Mouse (Mus musculus): ENCODE results near the gene Jph3.

The Jph3 gene

GRCm38 (mm10) chr8:121729323-121729722 lies at the start of gene Jph3:
TSS of gene Jph3 (plus strand) at chr8:121729623.
- no peak for DNase-seq (ENCODE audit: low spot score in 2 of 2)

GRCm38 (mm10) chr8:121680896-121681295 lies 48.5 kb upstream of the Jph3 start:
- DNase-seq (ENCODE audit: low spot score in 2 of 2): no peak

GRCm38 (mm10) chr8:121681457-121681856 lies 48.0 kb upstream of the Jph3 start:
- DNase-seq (ENCODE audit: low spot score in 2 of 2): no peak

GRCm38 (mm10) chr8:121683083-121683832 lies 46.2 kb upstream of the Jph3 start:
- DNase-seq (ENCODE audit: low spot score in 2 of 2): no peak

- no peak for DNase-seq (ENCODE audit: low spot score in 2 of 2)
Observed at GRCm38 (mm10) chr8:121685419-121685818, 44.0 kb upstream of the Jph3 start.

GRCm38 (mm10) chr8:121687455-121688161 lies 41.8 kb upstream of the Jph3 start:
- DNase-seq (ENCODE audit: low spot score in 2 of 2): peak; percentile 77 to 86

- DNase-seq (ENCODE audit: low spot score in 2 of 2): no peak
Observed at GRCm38 (mm10) chr8:121688496-121688895, 40.9 kb upstream of the Jph3 start.

GRCm38 (mm10) chr8:121694453-121694852 lies 35.0 kb upstream of the Jph3 start:
- no peak for DNase-seq (ENCODE audit: low spot score in 2 of 2)

GRCm38 (mm10) chr8:121695585-121696184 lies 33.7 kb upstream of the Jph3 start:
- DNase-seq (ENCODE audit: low spot score in 2 of 2): no peak

GRCm38 (mm10) chr8:121697735-121698614 lies 31.4 kb upstream of the Jph3 start:
- no peak for DNase-seq (ENCODE audit: low spot score in 2 of 2)

- no peak for DNase-seq (ENCODE audit: low spot score in 2 of 2)
Observed at GRCm38 (mm10) chr8:121698615-121699101, 30.8 kb upstream of the Jph3 start.

GRCm38 (mm10) chr8:121699936-121700335 lies 29.5 kb upstream of the Jph3 start:
- no peak for DNase-seq (ENCODE audit: low spot score in 2 of 2)

- peak in 1 of 2 experiments; percentile 52 for DNase-seq (ENCODE audit: low spot score in 2 of 2)
Observed at GRCm38 (mm10) chr8:121705174-121705573, 24.2 kb upstream of the Jph3 start.

GRCm38 (mm10) chr8:121706956-121707355 lies 22.5 kb upstream of the Jph3 start:
- no peak for DNase-seq (ENCODE audit: low spot score in 2 of 2)

GRCm38 (mm10) chr8:121708406-121708805 lies 21.0 kb upstream of the Jph3 start:
- no peak for DNase-seq (ENCODE audit: low spot score in 2 of 2)

- DNase-seq (ENCODE audit: low spot score in 2 of 2): no peak
Observed at GRCm38 (mm10) chr8:121717502-121717901, 11.9 kb upstream of the Jph3 start.

GRCm38 (mm10) chr8:121717982-121718425 lies 11.4 kb upstream of the Jph3 start:
- DNase-seq (ENCODE audit: low spot score in 2 of 2): peak; percentile 95 to 96

GRCm38 (mm10) chr8:121718925-121719324 lies 10.5 kb upstream of the Jph3 start:
- no peak for DNase-seq (ENCODE audit: low spot score in 2 of 2)

- no peak for DNase-seq (ENCODE audit: low spot score in 2 of 2)
Observed at GRCm38 (mm10) chr8:121721072-121721471, 8.4 kb upstream of the Jph3 start.

GRCm38 (mm10) chr8:121723846-121724245 lies 5.6 kb upstream of the Jph3 start:
- no peak for DNase-seq (ENCODE audit: low spot score in 2 of 2)

- peak in 1 of 2 experiments; percentile 46 for DNase-seq (ENCODE audit: low spot score in 2 of 2)
Observed at GRCm38 (mm10) chr8:121727164-121727563, 2.3 kb upstream of the Jph3 start.

Data from right cerebral cortex, postnatal 10 days (tissue).